Mouse (Mus musculus): Measurements from ENCODE around the gene Cxcl13.

Cxcl13 gene

DNA sequence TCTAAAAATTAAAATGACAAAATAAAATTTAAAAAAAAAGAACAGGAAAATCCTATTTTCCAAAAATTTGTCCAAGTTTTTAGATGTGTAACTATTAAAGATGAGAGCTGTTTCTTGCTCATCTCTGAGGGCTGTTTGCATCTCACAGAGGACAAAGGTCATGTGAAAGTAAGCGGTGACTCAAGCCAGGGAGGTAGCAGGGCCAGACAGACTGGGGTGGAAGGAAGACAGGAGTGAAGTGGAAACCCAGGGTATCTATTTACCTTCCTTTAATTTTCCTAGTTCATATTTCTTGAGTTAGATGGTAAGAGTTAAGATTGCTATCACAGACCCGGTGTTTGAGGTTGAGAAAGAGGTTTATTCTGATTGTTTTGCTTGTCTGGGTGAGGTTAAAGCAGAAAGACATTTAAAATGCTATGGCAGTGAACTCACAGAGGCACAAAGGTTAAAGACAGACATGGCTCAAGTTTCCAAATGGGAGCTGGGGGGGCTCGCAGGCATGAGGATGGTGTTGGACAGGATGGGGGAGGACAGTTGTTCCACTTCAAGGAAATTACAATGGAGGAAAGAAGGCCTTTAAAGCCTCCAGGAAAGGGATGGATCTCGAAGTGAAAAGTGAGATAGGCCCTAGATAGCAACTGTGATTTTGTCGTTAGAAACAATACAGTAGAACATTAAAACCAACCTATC, 27.2 kb downstream of the Cxcl13 start:
- no peak for DNase-seq (ENCODE audit: low read depth)

DNA sequence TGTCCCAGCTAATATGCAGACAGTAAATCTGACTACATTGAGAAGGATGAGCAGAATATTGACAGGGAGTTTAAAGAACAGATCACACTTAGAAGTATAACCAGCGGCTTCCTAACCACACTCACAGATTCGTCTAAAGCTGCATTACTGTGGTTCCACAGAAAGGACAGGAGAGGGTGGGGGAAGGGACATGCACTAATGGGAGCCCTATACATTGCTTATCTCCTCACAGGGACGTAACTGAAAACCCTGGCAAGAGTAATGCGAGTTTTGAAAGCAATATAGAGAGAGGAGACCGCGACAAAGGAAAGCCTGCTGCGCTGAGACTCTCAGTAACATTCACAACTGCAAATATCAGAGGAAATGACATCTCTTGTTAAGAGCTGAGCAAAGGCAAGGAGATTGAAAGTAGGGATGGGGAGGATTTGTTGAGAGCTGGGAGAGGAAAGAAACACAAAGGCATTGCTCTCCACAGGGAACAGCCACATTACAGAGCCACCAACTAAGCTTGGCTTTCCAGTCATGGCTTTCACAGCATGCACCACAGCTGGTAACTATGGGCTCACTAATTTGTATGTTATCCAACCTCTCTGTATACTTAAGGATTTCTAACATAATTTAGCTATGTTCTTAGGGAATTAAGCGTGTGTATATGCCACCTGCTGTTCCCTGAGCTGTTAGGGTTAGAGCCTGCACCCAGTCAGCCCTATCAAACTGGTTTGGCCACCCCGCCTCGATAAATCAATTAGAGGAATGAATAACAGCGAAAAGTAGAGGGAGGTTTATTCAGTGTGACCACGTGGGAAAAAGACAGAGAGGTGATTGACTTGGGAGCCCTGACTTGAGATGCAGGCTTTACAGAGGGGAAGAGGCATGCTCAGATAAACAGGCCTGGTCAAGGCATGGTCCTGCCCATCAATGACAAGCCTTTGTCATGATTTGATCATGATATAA, 34.9 kb downstream of the Cxcl13 start:
- no peak for DNase-seq (ENCODE audit: low read depth)

DNA sequence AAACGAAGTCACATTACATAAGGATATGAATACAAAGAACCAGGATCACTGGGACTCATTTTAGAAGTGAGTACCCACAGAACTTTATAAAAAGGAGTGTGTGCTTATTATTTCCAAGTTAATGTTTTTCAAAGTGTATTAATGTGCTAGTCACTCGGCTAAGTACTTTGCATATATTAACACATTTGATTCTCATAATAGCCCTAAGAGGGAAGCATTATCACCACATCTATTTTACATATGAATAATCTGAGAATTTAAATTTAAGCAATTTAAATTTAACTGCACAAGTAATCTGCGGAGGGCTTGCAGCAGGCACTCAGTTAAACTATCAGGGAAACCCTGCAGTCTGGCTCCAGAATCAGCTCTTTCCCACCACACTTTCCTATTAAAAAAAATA, 40.5 kb downstream of the Cxcl13 start:
- DNase-seq (ENCODE audit: low read depth): no peak

DNA sequence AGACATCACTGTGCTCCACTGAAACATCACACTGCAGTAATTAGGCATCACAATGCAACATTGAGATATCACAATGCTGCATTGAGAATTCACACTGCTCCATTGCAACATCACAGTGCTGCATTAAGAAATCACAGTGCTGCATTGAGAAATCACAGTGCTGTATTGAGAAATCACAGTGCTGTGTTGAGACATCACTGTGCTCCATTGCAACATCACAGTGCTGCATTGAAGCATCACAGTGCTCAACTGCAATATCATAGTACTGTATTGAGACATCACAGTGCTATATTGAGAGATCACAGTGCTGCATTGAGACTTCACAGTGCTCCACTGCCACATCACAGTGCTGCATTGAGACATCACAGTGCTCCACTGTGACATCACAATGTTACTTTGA, 46.6 kb downstream of the Cxcl13 start:
- DNase-seq (ENCODE audit: low read depth): no peak

DNA sequence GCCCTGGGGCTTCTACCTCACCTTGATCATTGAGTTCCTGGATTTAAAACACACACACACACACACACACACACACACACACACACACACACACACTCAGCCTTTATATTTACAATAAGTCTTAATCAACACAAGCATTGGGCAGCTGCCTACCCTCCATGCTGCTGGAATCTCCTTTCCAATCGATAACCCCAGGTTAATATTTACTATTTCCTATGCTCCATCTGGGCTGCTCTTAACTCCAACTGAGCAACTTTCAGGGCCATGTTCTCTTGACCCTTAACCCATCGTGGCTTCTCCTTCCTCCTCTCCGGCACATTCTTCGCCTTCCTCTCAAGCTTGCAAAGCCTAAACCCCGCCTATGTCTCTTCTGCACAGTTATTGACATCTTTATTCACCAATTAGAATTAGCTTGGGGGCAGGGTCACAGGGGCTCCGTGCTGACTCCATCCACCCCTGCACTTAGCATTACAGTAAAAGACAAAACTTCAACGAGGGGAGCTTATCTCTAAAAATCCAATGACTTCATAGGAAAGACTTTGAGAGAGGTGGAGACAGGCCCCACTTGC, 51.6 kb downstream of the Cxcl13 start:
- no peak for DNase-seq (ENCODE audit: low read depth)

DNA sequence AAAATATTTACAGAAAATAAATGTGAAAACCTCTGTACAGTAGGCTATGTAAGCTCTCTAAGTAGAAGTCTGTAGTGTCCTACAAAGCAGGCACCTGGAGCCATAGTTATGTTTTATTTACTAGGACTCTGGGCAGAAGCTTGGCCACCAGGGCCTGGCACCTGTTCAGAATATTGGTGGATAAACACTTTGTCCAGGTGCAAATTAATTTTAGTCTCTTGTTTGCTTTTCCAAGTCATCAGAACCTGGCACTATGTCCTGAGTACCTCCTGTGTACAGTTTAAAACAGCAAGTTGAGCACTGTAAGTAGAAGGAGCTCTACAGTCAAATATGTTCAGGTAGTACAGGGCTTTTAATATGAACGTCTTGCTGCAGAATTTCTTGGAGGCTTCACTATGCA, 52.3 kb downstream of the Cxcl13 start:
- DNase-seq (ENCODE audit: low read depth): no peak

Measured in naive thymus-derived CD4-positive, alpha-beta T cell, adult 2 months (primary cell).